Mouse (Mus musculus): ENCODE measurements around the gene Ptpn4. TPM values are rescaled to one million over a fixed set of nuclear protein-coding genes. Genes with fewer than 3 reads are reported as not detected.

The Ptpn4 gene
- total and polyA plus RNA-seq, 2 experiments from 2014 or later, result 7.6 to 36.4 TPM

DNA sequence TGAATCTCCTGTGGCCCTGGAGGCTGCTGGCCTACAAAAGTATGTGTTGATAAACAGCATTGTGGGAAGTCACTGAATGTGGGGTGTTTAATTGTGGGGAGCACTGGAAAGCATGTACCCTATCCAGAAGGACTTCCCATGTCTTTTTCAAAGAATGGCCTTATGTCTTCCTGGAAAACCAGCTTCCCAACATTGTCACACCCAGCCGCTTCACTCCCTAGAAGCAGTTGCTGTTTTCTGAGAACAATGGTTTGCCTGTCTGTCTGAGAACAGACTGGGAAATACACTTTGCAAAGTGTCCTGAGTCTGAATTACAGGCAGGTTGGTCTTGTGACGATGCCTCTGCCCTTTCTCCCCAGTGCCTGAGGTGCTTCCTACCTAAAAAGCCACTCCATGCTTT is 29.9 kb upstream of the Ptpn4 start:
- DNase-seq (ENCODE audit: low spot score), result no peak
- H3K4me3 ChIP-seq (ENCODE audit: low read length), result no peak overlapping the region
- 59% methylated on average over 2 of the region's 2 CpGs for WGBS
- H3K27me3 ChIP-seq (ENCODE audit: insufficient read depth, low read length), result no peaks in the 10 kb centered on the region
- H3K4me1 ChIP-seq (ENCODE audit: insufficient read depth, low read length), result peaks cover 3% of the 10 kb centered on the region; the same call in 1 of the 2 replicates
- no peak overlapping the region for H3K27ac ChIP-seq
- no peak for ATAC-seq
- H3K4me2 ChIP-seq (ENCODE audit: low read depth, low read length), result no peak overlapping the region
- no peak overlapping the region for H3K9ac ChIP-seq (replicated peaks; ENCODE audit: low read length)
- TF ChIP-seq CTCF (IDR thresholded peaks at IDR 0.05; ENCODE audit: low read depth), result no peak
- H3K36me3 ChIP-seq (ENCODE audit: insufficient read depth, low read length), result no peaks in the 10 kb centered on the region
- H3K9me3 ChIP-seq (ENCODE audit: low read length), result no peaks in the 10 kb centered on the region

GRCm38 (mm10) chr1:119865311-119865710 is 27.9 kb upstream of the Ptpn4 start:
- no peak overlapping the region for H3K4me3 ChIP-seq (ENCODE audit: low read length)
- DNase-seq (ENCODE audit: low spot score), result no peak
- no peak for TF ChIP-seq CTCF (IDR thresholded peaks at IDR 0.05; ENCODE audit: low read depth)
- no peaks in the 10 kb centered on the region for H3K36me3 ChIP-seq (ENCODE audit: insufficient read depth, low read length)
- no peak overlapping the region for H3K27ac ChIP-seq
- WGBS, result 58% methylated on average over 6 of the region's 6 CpGs
- H3K9ac ChIP-seq (replicated peaks; ENCODE audit: low read length), result no peak overlapping the region
- H3K4me1 ChIP-seq (ENCODE audit: insufficient read depth, low read length), result peaks cover 3% of the 10 kb centered on the region; the same call in 1 of the 2 replicates
- no peak overlapping the region for H3K4me2 ChIP-seq (ENCODE audit: low read depth, low read length)
- H3K9me3 ChIP-seq (ENCODE audit: low read length), result no peaks in the 10 kb centered on the region
- no peak for ATAC-seq
- no peaks in the 10 kb centered on the region for H3K27me3 ChIP-seq (ENCODE audit: insufficient read depth, low read length)

- Histone ChIP-seq H3K36me3 (ENCODE audit: insufficient read depth, low read length) (no peaks in the 10 kb centered on the region), H3K4me2 (ENCODE audit: low read depth, low read length) (no peak overlapping the region), H3K9me3 (ENCODE audit: low read length) (no peaks in the 10 kb centered on the region), H3K27ac (no peak overlapping the region), H3K4me3 (ENCODE audit: low read length) (no peak overlapping the region), H3K27me3 (ENCODE audit: insufficient read depth, low read length) (no peaks in the 10 kb centered on the region), H3K9ac (replicated peaks; ENCODE audit: low read length) (no peak overlapping the region), H3K4me1 (ENCODE audit: insufficient read depth, low read length) (peaks cover 1% of the 10 kb centered on the region; the same call in 1 of the 2 replicates)
- no peak for ATAC-seq
- DNase-seq (ENCODE audit: low spot score), result no peak
- no peak for TF ChIP-seq CTCF (IDR thresholded peaks at IDR 0.05; ENCODE audit: low read depth)
- WGBS, result 56% methylated on average over 7 of the region's 7 CpGs
Observed at GRCm38 (mm10) chr1:119863507-119864296, 26.3 kb upstream of the Ptpn4 start.

GRCm38 (mm10) chr1:119859566-119859965 is 22.2 kb upstream of the Ptpn4 start:
- ATAC-seq (no peak), DNase-seq (ENCODE audit: low spot score) (no peak)
- whole genome bisulfite sequencing, result 81% methylated on average over 5 of the region's 5 CpGs
- no peak overlapping the region for H3K4me3 ChIP-seq (ENCODE audit: low read length)
- H3K27me3 ChIP-seq (ENCODE audit: insufficient read depth, low read length), result no peaks in the 10 kb centered on the region
- no peak overlapping the region for H3K4me2 ChIP-seq (ENCODE audit: low read depth, low read length)
- TF ChIP-seq CTCF (IDR thresholded peaks at IDR 0.05; ENCODE audit: low read depth), result no peak
- no peaks in the 10 kb centered on the region for H3K9me3 ChIP-seq (ENCODE audit: low read length)
- H3K4me1 ChIP-seq (ENCODE audit: insufficient read depth, low read length), result no peaks in the 10 kb centered on the region
- no peaks in the 10 kb centered on the region for H3K36me3 ChIP-seq (ENCODE audit: insufficient read depth, low read length)
- H3K9ac ChIP-seq (replicated peaks; ENCODE audit: low read length), result no peak overlapping the region
- no peak overlapping the region for H3K27ac ChIP-seq

- no peaks in the 10 kb centered on the region for H3K36me3 ChIP-seq (ENCODE audit: insufficient read depth, low read length)
- H3K27me3 ChIP-seq (ENCODE audit: insufficient read depth, low read length), result no peaks in the 10 kb centered on the region
- WGBS, result 91% methylated on average over 5 of the region's 5 CpGs
- H3K4me3 ChIP-seq (ENCODE audit: low read length), result no peak overlapping the region
- H3K9me3 ChIP-seq (ENCODE audit: low read length), result no peaks in the 10 kb centered on the region
- no peaks in the 10 kb centered on the region for H3K4me1 ChIP-seq (ENCODE audit: insufficient read depth, low read length)
- no peak for TF ChIP-seq CTCF (IDR thresholded peaks at IDR 0.05; ENCODE audit: low read depth)
- no peak for DNase-seq (ENCODE audit: low spot score)
- no peak overlapping the region for H3K4me2 ChIP-seq (ENCODE audit: low read depth, low read length)
- no peak for ATAC-seq
- H3K27ac ChIP-seq, result no peak overlapping the region
- H3K9ac ChIP-seq (replicated peaks; ENCODE audit: low read length), result no peak overlapping the region
Observed at GRCm38 (mm10) chr1:119852980-119853379, 15.6 kb upstream of the Ptpn4 start.

DNA sequence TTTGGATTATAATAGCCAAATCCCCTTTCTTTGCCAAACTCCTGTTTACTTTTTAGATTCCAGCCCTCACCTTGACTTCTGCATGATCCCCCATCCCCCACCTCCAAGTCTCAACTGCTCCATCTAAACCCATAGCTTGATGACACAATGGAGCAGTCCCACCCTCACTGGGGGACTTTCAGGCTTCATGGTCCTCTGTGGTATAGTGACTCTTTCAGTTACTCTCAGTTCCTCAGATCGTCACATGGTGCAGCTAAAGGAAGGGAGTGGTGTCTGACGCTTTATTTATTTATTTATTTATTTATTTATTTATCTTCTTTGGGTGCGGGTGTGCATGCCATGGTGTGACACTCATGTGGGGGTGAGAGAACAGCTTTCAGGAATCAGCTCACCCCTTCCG is 14.9 kb upstream of the Ptpn4 start:
- no peak overlapping the region for H3K4me3 ChIP-seq (ENCODE audit: low read length)
- WGBS, result 91% methylated on average over 4 of the region's 4 CpGs
- DNase-seq (ENCODE audit: low spot score), result no peak
- H3K4me2 ChIP-seq (ENCODE audit: low read depth, low read length), result no peak overlapping the region
- H3K27me3 ChIP-seq (ENCODE audit: insufficient read depth, low read length), result no peaks in the 10 kb centered on the region
- no peak overlapping the region for H3K27ac ChIP-seq
- H3K36me3 ChIP-seq (ENCODE audit: insufficient read depth, low read length), result no peaks in the 10 kb centered on the region
- H3K9ac ChIP-seq (replicated peaks; ENCODE audit: low read length), result no peak overlapping the region
- H3K9me3 ChIP-seq (ENCODE audit: low read length), result no peaks in the 10 kb centered on the region
- no peak for TF ChIP-seq CTCF (IDR thresholded peaks at IDR 0.05; ENCODE audit: low read depth)
- no peak for ATAC-seq
- no peaks in the 10 kb centered on the region for H3K4me1 ChIP-seq (ENCODE audit: insufficient read depth, low read length)
